Mouse (Mus musculus): ENCODE results near the gene Ddost. TPM values are rescaled to one million over a fixed set of nuclear protein-coding genes. Genes with fewer than 3 reads are reported as not detected.
"Not testable (repeated sequence)": the region's sequence is repeated elsewhere in the genome, so short reads cannot be mapped to it uniquely, and the experiment has no call there.

The Ddost gene
- total RNA-seq, 2 experiments from 2014 or later = 165 to 169 TPM

GRCm38 (mm10) chr4:138310311-138310910 lies 5.9 kb downstream of the Ddost start:
- DNase-seq (ENCODE audit: low spot score in 2 of 2) = no peak

- DNase-seq (ENCODE audit: low spot score in 2 of 2) = no peak
Observed at GRCm38 (mm10) chr4:138311595-138311994, 7.1 kb downstream of the Ddost start.

GRCm38 (mm10) chr4:138312105-138312504 lies 7.6 kb downstream of the Ddost start:
- no peak for DNase-seq (ENCODE audit: low spot score in 2 of 2)

GRCm38 (mm10) chr4:138313021-138313420 lies 8.5 kb downstream of the Ddost start:
- no peak for DNase-seq (ENCODE audit: low spot score in 2 of 2)

GRCm38 (mm10) chr4:138313795-138314194 lies 9.3 kb downstream of the Ddost start:
- DNase-seq (ENCODE audit: low spot score in 2 of 2) = no peak

- DNase-seq (ENCODE audit: low spot score in 2 of 2) = no peak
Observed at GRCm38 (mm10) chr4:138315781-138316180, 11.3 kb downstream of the Ddost start.

GRCm38 (mm10) chr4:138316369-138316768 lies 11.8 kb downstream of the Ddost start:
- DNase-seq (ENCODE audit: low spot score in 2 of 2) = no peak

- no peak for DNase-seq (ENCODE audit: low spot score in 2 of 2)
Observed at GRCm38 (mm10) chr4:138318509-138319266, 14.2 kb downstream of the Ddost start.

- DNase-seq (ENCODE audit: low spot score in 2 of 2) = peak; percentile 60 to 77
Observed at GRCm38 (mm10) chr4:138319508-138319907, 15.0 kb downstream of the Ddost start.

GRCm38 (mm10) chr4:138320711-138321110 lies 16.2 kb downstream of the Ddost start:
- DNase-seq (ENCODE audit: low spot score in 2 of 2) = no peak

- DNase-seq (ENCODE audit: low spot score in 2 of 2) = no peak
Observed at GRCm38 (mm10) chr4:138321488-138321887, 17.0 kb downstream of the Ddost start.

GRCm38 (mm10) chr4:138322692-138323091 lies 18.2 kb downstream of the Ddost start:
- no peak for DNase-seq (ENCODE audit: low spot score in 2 of 2)

GRCm38 (mm10) chr4:138323753-138324152 lies 19.2 kb downstream of the Ddost start:
- no peak for DNase-seq (ENCODE audit: low spot score in 2 of 2)

- DNase-seq (ENCODE audit: low spot score in 2 of 2) = no peak
Observed at GRCm38 (mm10) chr4:138324451-138324850, 19.9 kb downstream of the Ddost start.

GRCm38 (mm10) chr4:138325466-138326076 lies 21.0 kb downstream of the Ddost start:
- peak; percentile 94 for DNase-seq (ENCODE audit: low spot score in 2 of 2)

- peak; percentile 82 to 87 for DNase-seq (ENCODE audit: low spot score in 2 of 2)
Observed at GRCm38 (mm10) chr4:138326077-138326695, 21.7 kb downstream of the Ddost start, which contains the start of gene Pink1. TSS of gene Pink1 (minus strand) at chr4:138326307.

- not testable (repeated sequence) for DNase-seq (ENCODE audit: low spot score in 2 of 2)
Observed at GRCm38 (mm10) chr4:138327155-138327554, 22.6 kb downstream of the Ddost start.

GRCm38 (mm10) chr4:138327891-138328470 lies 23.5 kb downstream of the Ddost start:
- no peak for DNase-seq (ENCODE audit: low spot score in 2 of 2)

- DNase-seq (ENCODE audit: low spot score in 2 of 2) = no peak
Observed at GRCm38 (mm10) chr4:138330264-138330671, 25.7 kb downstream of the Ddost start.

GRCm38 (mm10) chr4:138331647-138332046 lies 27.1 kb downstream of the Ddost start:
- DNase-seq (ENCODE audit: low spot score in 2 of 2) = no peak

- no peak for DNase-seq (ENCODE audit: low spot score in 2 of 2)
Observed at GRCm38 (mm10) chr4:138333135-138333534, 28.6 kb downstream of the Ddost start.
